Mouse (Mus musculus): ENCODE measurements around the gene Ino80d. TPM values are rescaled to one million over a fixed set of nuclear protein-coding genes. Genes with fewer than 3 reads are reported as not detected.

The Ino80d gene
- polyA plus RNA-seq, 1 experiment from 2014 or later: 5.9 TPM

DNA sequence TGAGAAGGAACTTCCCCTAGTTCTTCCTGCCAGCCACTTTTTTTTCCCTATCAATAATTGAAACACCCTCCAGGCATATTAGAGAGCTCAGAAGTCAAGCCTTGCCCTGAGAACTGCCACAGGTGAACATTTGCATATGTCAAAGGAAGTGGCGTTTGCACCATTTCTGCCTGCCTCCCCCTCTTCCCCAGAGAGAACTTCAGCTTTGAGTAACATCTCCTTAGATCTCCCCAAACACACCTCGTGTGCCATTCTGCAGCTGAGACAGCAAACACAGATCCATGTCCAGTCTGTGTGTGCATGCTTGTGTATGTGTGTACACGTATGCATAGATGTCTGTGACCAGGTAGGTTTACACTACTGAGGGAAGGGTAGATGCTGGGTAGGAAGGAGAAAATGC lies 112.6 kb downstream of the Ino80d start:
- DNase-seq (ENCODE audit: low spot score) (no peak), ATAC-seq (ENCODE audit: low FRiP score, low TSS enrichment) (no peak)
- H3K9me3 ChIP-seq (ENCODE audit: control insufficient read depth, low read length): no peaks in the 10 kb centered on the region
- H3K9ac ChIP-seq (ENCODE audit: low read length): no peak overlapping the region
- 63% methylated on average over 3 of the region's 3 CpGs for WGBS
- H3K4me1 ChIP-seq (replicated peaks; ENCODE audit: control insufficient read depth, insufficient read depth): no peaks in the 10 kb centered on the region
- no peaks in the 10 kb centered on the region for H3K36me3 ChIP-seq (ENCODE audit: control insufficient read depth, insufficient read depth, low read length)
- H3K4me2 ChIP-seq (replicated peaks; ENCODE audit: low read depth): no peak overlapping the region
- TF ChIP-seq EP300 (optimal IDR thresholded peaks at IDR 0.05): no peak
- TF ChIP-seq CTCF (IDR thresholded peaks at IDR 0.05; ENCODE audit: low read depth): no peak
- H3K27ac ChIP-seq (replicated peaks): no peak overlapping the region
- no peaks in the 10 kb centered on the region for H3K27me3 ChIP-seq (ENCODE audit: control insufficient read depth, insufficient read depth, low read length)
- H3K4me3 ChIP-seq (ENCODE audit: low read depth, low read length): no peak overlapping the region

DNA sequence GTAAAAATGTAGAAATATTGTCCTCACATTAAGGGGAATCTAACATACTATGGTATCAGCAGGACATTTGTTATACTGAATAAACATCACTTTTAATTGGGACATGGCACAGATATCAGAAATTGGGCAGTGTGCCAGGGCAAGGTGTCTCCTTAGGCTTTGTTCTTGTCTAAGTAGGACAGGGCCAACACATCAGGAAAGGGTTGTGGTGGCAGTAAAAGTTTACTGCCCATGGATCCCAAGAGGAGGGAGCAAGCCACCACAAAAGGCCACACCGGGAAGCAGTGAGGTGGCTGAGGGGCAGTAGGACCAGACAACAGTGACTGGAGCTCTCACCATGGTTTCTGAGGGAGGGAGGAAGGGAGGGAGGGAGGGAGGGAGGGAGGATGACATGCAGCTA lies 121.1 kb downstream of the Ino80d start:
- H3K4me1 ChIP-seq (replicated peaks; ENCODE audit: control insufficient read depth, insufficient read depth): no peaks in the 10 kb centered on the region
- no peak for TF ChIP-seq CTCF (IDR thresholded peaks at IDR 0.05; ENCODE audit: low read depth)
- no peak for TF ChIP-seq EP300 (optimal IDR thresholded peaks at IDR 0.05)
- H3K27ac ChIP-seq (replicated peaks): no peak overlapping the region
- DNase-seq (ENCODE audit: low spot score) (no peak), ATAC-seq (ENCODE audit: low FRiP score, low TSS enrichment) (no peak)
- no peaks in the 10 kb centered on the region for H3K36me3 ChIP-seq (ENCODE audit: control insufficient read depth, insufficient read depth, low read length)
- no peaks in the 10 kb centered on the region for H3K27me3 ChIP-seq (ENCODE audit: control insufficient read depth, insufficient read depth, low read length)
- H3K9ac ChIP-seq (ENCODE audit: low read length): no peak overlapping the region
- WGBS: 33% methylated on average over 1 of the region's 1 CpGs
- no peaks in the 10 kb centered on the region for H3K9me3 ChIP-seq (ENCODE audit: control insufficient read depth, low read length)
- no peak overlapping the region for H3K4me2 ChIP-seq (replicated peaks; ENCODE audit: low read depth)
- H3K4me3 ChIP-seq (ENCODE audit: low read depth, low read length): no peak overlapping the region

DNA sequence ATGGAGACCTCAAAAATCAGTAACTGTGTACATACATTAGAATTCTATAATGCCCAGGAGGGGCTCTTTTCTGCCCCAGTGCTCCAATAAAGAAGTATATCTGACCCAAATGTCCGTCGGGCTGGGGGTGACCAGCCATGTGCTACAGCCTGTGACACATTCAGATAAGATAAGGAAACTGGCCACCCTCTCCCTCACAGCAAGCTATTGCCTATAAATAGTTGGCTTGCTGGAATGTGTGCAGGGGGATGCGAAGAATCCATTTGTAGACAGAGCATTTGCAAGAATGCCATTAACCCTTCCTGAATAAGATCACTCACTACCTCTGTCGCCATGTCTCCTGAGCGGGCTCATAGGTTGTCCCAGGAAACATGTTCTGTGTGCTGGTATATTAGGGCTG lies 121.8 kb downstream of the Ino80d start:
- H3K9ac ChIP-seq (ENCODE audit: low read length): no peak overlapping the region
- H3K4me2 ChIP-seq (replicated peaks; ENCODE audit: low read depth): no peak overlapping the region
- no peak overlapping the region for H3K4me3 ChIP-seq (ENCODE audit: low read depth, low read length)
- TF ChIP-seq EP300 (optimal IDR thresholded peaks at IDR 0.05): no peak
- no peak for TF ChIP-seq CTCF (IDR thresholded peaks at IDR 0.05; ENCODE audit: low read depth)
- no peaks in the 10 kb centered on the region for H3K27me3 ChIP-seq (ENCODE audit: control insufficient read depth, insufficient read depth, low read length)
- no peaks in the 10 kb centered on the region for H3K36me3 ChIP-seq (ENCODE audit: control insufficient read depth, insufficient read depth, low read length)
- H3K9me3 ChIP-seq (ENCODE audit: control insufficient read depth, low read length): no peaks in the 10 kb centered on the region
- ATAC-seq (ENCODE audit: low FRiP score, low TSS enrichment) (no peak), DNase-seq (ENCODE audit: low spot score) (no peak)
- WGBS: 44% methylated on average over 5 of the region's 5 CpGs
- H3K27ac ChIP-seq (replicated peaks): no peak overlapping the region
- no peaks in the 10 kb centered on the region for H3K4me1 ChIP-seq (replicated peaks; ENCODE audit: control insufficient read depth, insufficient read depth)

DNA sequence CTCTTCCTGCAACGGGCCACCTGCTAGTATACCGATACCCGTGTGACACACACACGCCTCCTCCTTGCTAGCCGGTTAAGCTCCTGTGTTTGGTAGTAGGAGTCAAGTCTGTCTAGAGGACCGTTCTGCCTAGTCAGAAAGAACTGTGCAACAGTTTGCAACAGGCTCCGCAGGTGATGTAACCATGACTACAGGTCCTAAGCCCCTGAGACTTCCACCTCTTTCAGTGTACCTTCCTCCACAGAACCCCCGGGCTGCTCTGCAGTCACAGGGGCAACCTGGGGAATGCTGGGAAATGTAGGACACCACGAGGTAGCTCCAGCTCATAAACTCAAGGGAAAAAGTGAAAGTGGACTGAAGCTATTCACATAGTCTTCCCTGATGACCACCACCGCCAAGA lies 123.4 kb downstream of the Ino80d start:
- H3K36me3 ChIP-seq (ENCODE audit: control insufficient read depth, insufficient read depth, low read length): no peaks in the 10 kb centered on the region
- H3K27me3 ChIP-seq (ENCODE audit: control insufficient read depth, insufficient read depth, low read length): no peaks in the 10 kb centered on the region
- no peak overlapping the region for H3K9ac ChIP-seq (ENCODE audit: low read length)
- no peak for TF ChIP-seq EP300 (optimal IDR thresholded peaks at IDR 0.05)
- TF ChIP-seq CTCF (IDR thresholded peaks at IDR 0.05; ENCODE audit: low read depth): no peak
- H3K4me3 ChIP-seq (ENCODE audit: low read depth, low read length): no peak overlapping the region
- ATAC-seq (ENCODE audit: low FRiP score, low TSS enrichment): no peak
- H3K27ac ChIP-seq (replicated peaks): no peak overlapping the region
- WGBS: 79% methylated on average over 10 of the region's 10 CpGs
- H3K4me2 ChIP-seq (replicated peaks; ENCODE audit: low read depth): no peak overlapping the region
- no peaks in the 10 kb centered on the region for H3K4me1 ChIP-seq (replicated peaks; ENCODE audit: control insufficient read depth, insufficient read depth)
- no peak for DNase-seq (ENCODE audit: low spot score)
- no peaks in the 10 kb centered on the region for H3K9me3 ChIP-seq (ENCODE audit: control insufficient read depth, low read length)

DNA sequence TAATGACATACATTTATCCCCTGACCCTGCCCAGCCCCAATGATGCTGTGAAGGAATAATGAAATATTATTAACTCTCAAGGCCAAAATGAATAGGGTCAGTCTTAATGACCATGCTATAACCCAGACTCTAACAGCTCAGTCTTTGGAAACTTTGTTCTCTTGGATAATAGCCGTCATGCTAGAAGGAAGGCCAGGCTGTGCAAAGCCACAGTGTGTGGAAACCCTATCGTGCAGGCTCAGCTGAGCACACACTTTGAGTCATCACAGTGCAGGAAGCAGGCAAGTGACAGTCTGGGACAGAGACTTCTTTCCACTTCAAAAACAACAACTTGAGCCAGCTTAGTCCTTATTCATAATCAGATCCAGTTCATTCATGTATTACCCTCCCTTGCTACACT lies 126.9 kb downstream of the Ino80d start:
- Histone ChIP-seq H3K4me1 (replicated peaks; ENCODE audit: control insufficient read depth, insufficient read depth) (no peaks in the 10 kb centered on the region), H3K27me3 (ENCODE audit: control insufficient read depth, insufficient read depth, low read length) (no peaks in the 10 kb centered on the region), H3K4me3 (ENCODE audit: low read depth, low read length) (no peak overlapping the region), H3K9me3 (ENCODE audit: control insufficient read depth, low read length) (no peaks in the 10 kb centered on the region), H3K9ac (ENCODE audit: low read length) (no peak overlapping the region), H3K36me3 (ENCODE audit: control insufficient read depth, insufficient read depth, low read length) (no peaks in the 10 kb centered on the region), H3K27ac (replicated peaks) (no peak overlapping the region), H3K4me2 (replicated peaks; ENCODE audit: low read depth) (no peak overlapping the region)
- WGBS: 46% methylated on average over 2 of the region's 2 CpGs
- TF ChIP-seq EP300 (optimal IDR thresholded peaks at IDR 0.05) (no peak), CTCF (IDR thresholded peaks at IDR 0.05; ENCODE audit: low read depth) (no peak)
- DNase-seq (ENCODE audit: low spot score) (no peak), ATAC-seq (ENCODE audit: low FRiP score, low TSS enrichment) (peak; percentile 53; the same call in 1 of the 2 replicates)

DNA sequence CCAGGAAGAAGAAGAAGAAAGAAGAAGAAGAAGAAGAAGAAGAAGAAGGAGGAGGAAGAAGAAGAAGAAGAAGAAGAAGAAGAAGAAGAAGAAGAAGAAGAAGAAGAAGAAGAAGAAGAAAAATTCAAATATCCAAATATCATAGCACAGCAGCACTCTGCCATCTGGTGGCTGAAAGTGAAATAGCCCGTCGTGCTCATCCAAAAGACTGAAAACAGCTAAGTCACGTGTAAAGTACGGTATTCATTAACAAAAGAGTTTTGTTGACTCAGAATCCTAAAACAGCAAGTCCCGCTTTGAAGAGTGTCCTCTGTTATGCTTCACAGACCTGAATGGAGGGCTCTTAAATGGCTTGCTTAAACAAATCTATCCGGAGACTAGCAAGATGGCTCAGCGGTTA lies 128.2 kb downstream of the Ino80d start:
- peak; percentile 52 for DNase-seq (ENCODE audit: low spot score)
- peak; percentile 83 for TF ChIP-seq CTCF (IDR thresholded peaks at IDR 0.05; ENCODE audit: low read depth)
- no peak for TF ChIP-seq EP300 (optimal IDR thresholded peaks at IDR 0.05)
- Histone ChIP-seq H3K27me3 (ENCODE audit: control insufficient read depth, insufficient read depth, low read length) (no peaks in the 10 kb centered on the region), H3K4me2 (replicated peaks; ENCODE audit: low read depth) (0 out of 2 replicates have a peak overlapping the region, but pooled peaks have one; percentile 6), H3K4me1 (replicated peaks; ENCODE audit: control insufficient read depth, insufficient read depth) (no peaks in the 10 kb centered on the region), H3K9ac (ENCODE audit: low read length) (no peak overlapping the region), H3K4me3 (ENCODE audit: low read depth, low read length) (no peak overlapping the region), H3K36me3 (ENCODE audit: control insufficient read depth, insufficient read depth, low read length) (no peaks in the 10 kb centered on the region), H3K27ac (replicated peaks) (no peak overlapping the region), H3K9me3 (ENCODE audit: control insufficient read depth, low read length) (no peaks in the 10 kb centered on the region)
- WGBS: 13% methylated on average over 7 of the region's 7 CpGs
- no peak for ATAC-seq (ENCODE audit: low FRiP score, low TSS enrichment)
